Mouse (Mus musculus) heart, embryonic 13.5 days (tissue): Measurements from ENCODE around the gene Pknox2. TPM values are rescaled to one million over a fixed set of nuclear protein-coding genes. Genes with fewer than 3 reads are reported as not detected.
A peak's percentile ranks its signal among the peaks of the same experiment; 100 is the strongest.

Source experiments
- ATAC-seq: fragments of 200-750 bp; cut with Nextera tagmentation; 2 replicates; pipeline ENCODE4 v1.8.0; 2017; ENCODE audit warnings: moderate TSS enrichment; ENCODE audit not compliant: insufficient number of reproducible peaks, low FRiP score, low TSS enrichment; ENCODE audit errors: extremely low read depth
- H3K27ac ChIP-seq: fragments of 300-500 bp; sonication (generic); replicated peaks from 2 replicates; pipeline ENCODE4 v1.5.1; 2015; ENCODE audit warnings: moderate library complexity, mild to moderate bottlenecking, inconsistent platforms
- H3K27me3 ChIP-seq: fragments of 300-500 bp; sonication (generic); replicated peaks from 2 replicates; pipeline ENCODE4 v1.6.1; 2015; ENCODE audit warnings: mild to moderate bottlenecking, inconsistent platforms
- H3K36me3 ChIP-seq: fragments of 300-500 bp; sonication (generic); 2 replicates; pipeline ENCODE4 v1.6.1; 2015; ENCODE audit warnings: mild to moderate bottlenecking, inconsistent platforms
- H3K4me1 ChIP-seq: fragments of 300-500 bp; sonication (generic); 2 replicates; pipeline ENCODE4 v1.6.1; 2015; ENCODE audit warnings: inconsistent platforms
- H3K4me2 ChIP-seq: fragments of 300-500 bp; sonication (generic); 2 replicates; pipeline ENCODE4 v1.6.1; 2015; ENCODE audit warnings: inconsistent platforms, mild to moderate bottlenecking, moderate library complexity
- H3K4me3 ChIP-seq: fragments of 300-500 bp; sonication (generic); 2 replicates; pipeline ENCODE4 v1.5.1; 2015; ENCODE audit warnings: moderate library complexity, mild to moderate bottlenecking, inconsistent platforms
- H3K9ac ChIP-seq: fragments of 300-500 bp; sonication (generic); 2 replicates; pipeline ENCODE4 v1.6.1; 2015; ENCODE audit warnings: inconsistent platforms, mild to moderate bottlenecking, moderate library complexity
- H3K9me3 ChIP-seq: fragments of 300-500 bp; sonication (generic); 2 replicates; pipeline ENCODE4 v1.6.1; 2016; ENCODE audit warnings: inconsistent platforms
- WGBS: fragments of 180-500 bp; shearing (Covaris S2); methylation state at CpG from one replicate; pipeline ENCODE4 v1.1.7; 2015; ENCODE audit warnings: mixed read lengths; 5-methylcytosine and 5-hydroxymethylcytosine counted together
- polyA plus RNA-seq: library from polyadenylated mRNA; unstranded; fragments of >200 nt; fragmentation: Nextera tagmentation; extraction: Ambion mirVana; gene quantifications from 2 replicates; pipeline ENCODE4 v1.2.1, GENCODE M21; 2015

Pknox2 gene
- polyA plus RNA-seq, 1 experiment from 2014 or later = 5.7 TPM

DNA sequence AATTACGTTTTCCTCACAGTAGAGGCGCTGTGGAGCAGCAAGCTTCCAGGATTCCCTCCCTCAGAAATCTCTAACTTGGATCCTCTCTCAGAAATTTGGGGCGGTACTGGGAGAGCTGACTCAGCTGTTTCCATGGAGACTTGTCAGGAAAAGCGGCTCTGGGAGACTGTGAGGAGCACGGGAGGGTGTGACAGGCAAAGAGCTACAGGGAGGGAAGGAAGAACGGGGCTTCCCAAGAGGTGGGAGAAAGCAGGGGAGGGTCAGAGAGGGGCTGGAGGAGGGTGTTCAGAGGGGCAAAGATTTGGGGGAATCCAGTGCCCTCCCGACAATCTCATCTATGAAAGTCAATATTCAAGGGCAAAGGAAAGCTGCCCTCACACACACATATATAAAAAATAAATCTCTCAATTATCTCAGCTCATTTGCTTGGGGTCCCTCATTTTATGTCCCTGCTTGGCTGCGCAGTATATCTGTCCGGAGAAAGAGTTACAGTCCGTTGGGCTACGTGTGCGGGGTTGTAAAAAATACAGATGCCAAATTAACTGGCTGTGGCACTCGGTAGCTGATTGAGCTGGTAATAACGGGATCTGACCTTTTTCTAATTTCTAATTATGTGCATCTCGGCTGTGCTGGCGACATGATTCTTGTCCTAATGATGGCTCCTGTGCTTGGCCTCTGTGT is 213.3 kb downstream of the Pknox2 start:
- Histone ChIP-seq H3K4me1 (peaks cover 3% of the 10 kb centered on the region; the same call in 1 of the 2 replicates), H3K36me3 (0 out of 2 replicates have a peak, but pooled peaks cover 4% of the 10 kb centered on the region), H3K27me3 (0 out of 2 replicates have a peak, but pooled peaks cover 3% of the 10 kb centered on the region), H3K4me3 (no peak overlapping the region), H3K27ac (no peak overlapping the region), H3K9me3 (no peaks in the 10 kb centered on the region), H3K9ac (no peak overlapping the region), H3K4me2 (0 out of 2 replicates have a peak overlapping the region, but pooled peaks have one; percentile 32)
- ATAC-seq = no peak
- 43% methylated on average over 16 of the region's 16 CpGs for WGBS

DNA sequence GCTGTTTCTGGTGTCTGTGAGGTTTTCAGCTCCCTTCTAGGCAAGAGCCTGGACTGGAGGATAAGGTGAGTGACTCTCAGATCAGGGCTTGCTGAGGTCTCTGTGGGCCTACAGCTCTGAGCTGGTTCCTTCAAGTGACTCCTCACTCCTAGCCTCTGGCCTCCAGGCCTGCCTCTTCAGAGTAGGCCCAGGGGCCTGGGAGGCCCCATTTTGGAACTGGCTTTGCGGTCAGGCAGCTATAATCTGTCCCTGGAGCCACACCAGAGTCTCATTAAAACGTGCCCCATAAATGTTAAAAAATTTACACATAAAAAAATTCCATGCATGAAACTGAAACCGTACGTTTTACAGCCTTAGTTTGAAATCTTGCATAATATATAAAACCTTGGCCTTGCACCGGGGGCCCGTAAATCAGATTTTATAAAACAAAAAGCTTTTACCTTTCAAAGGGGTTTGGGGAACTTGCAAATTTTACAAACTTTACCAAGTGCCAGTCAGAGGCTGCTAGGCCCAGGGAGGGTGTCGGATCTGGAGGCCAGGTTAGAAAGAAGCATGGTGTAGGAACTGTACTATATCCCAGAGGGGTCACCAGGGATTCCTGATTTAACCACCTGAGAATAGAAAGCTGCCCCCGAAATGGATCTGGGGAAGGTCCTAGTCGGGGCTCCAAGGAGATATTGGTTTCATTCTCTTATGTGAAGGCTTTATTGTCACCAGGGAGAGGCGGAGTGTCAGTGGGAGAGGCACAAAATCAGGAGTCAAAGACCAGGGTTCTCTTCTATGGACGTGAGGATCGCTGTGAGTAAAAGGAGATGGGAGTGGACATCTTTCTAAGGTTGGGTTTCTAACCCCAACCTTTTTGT is 214.0 kb downstream of the Pknox2 start:
- peaks cover 3% of the 10 kb centered on the region; the same call in 1 of the 2 replicates for H3K4me1 ChIP-seq
- no peak overlapping the region for H3K27ac ChIP-seq
- H3K4me3 ChIP-seq = no peak overlapping the region
- H3K27me3 ChIP-seq = 0 out of 2 replicates have a peak, but pooled peaks cover 3% of the 10 kb centered on the region
- 69% methylated on average over 12 of the region's 12 CpGs for WGBS
- H3K36me3 ChIP-seq = 0 out of 2 replicates have a peak, but pooled peaks cover 4% of the 10 kb centered on the region
- H3K4me2 ChIP-seq = no peak overlapping the region
- no peak for ATAC-seq
- H3K9ac ChIP-seq = no peak overlapping the region
- no peaks in the 10 kb centered on the region for H3K9me3 ChIP-seq

DNA sequence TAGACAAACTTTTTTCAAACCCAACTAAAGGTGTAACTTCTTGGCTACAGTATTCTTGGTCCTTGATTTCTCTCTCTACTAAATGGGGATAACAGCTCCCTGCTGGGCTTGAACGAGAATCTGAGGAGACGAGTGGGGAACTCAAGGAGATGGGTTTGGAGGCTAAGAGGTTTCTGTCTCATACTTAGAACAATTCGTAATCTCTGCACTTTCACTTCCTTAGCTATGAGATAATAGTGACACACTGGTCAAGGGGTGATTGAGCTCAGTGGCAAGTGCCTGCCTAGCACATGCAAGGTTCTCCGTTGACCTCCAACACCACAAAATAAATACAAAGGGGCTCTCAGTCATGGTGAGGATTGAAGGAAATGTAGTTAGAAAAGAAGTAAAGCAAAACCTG is 215.6 kb downstream of the Pknox2 start:
- no peak overlapping the region for H3K27ac ChIP-seq

DNA sequence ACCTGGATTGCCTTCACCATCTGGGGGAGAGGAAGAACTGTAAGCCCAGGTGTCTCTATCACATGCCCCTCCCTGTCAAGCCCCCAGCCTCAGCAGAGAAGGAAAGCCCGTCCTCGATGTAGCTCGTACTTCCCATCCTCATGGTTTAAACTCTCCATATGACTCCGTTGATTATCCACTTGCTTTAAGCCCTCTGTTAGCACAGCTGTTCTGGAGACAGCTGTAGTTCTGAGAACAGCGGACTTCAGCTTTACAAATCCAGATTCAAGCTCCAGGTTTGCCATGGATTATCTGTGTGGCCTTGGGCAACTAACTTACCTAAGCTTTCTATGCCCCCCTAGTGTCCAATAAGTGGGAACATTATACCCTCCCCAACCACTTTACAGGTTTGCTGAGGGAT is 223.5 kb downstream of the Pknox2 start:
- Histone ChIP-seq H3K27me3 (no peaks in the 10 kb centered on the region), H3K9ac (no peak overlapping the region), H3K27ac (no peak overlapping the region), H3K9me3 (no peaks in the 10 kb centered on the region), H3K36me3 (no peaks in the 10 kb centered on the region), H3K4me3 (no peak overlapping the region), H3K4me2 (no peak overlapping the region), H3K4me1 (no peaks in the 10 kb centered on the region)
- WGBS = 82% methylated on average over 5 of the region's 5 CpGs
- ATAC-seq = no peak

More for the DNA sequence above, 215.6 kb downstream of the Pknox2 start:
- no peak overlapping the region for H3K4me3 ChIP-seq
- 56% methylated on average over 4 of the region's 4 CpGs for WGBS
- 0 out of 2 replicates have a peak, but pooled peaks cover 4% of the 10 kb centered on the region for H3K36me3 ChIP-seq
- H3K9me3 ChIP-seq = no peaks in the 10 kb centered on the region
- no peak for ATAC-seq
- no peak overlapping the region for H3K9ac ChIP-seq
- H3K4me1 ChIP-seq = peaks cover 3% of the 10 kb centered on the region; the same call in 1 of the 2 replicates
- H3K27me3 ChIP-seq = 0 out of 2 replicates have a peak, but pooled peaks cover 3% of the 10 kb centered on the region
- H3K4me2 ChIP-seq = no peak overlapping the region

DNA sequence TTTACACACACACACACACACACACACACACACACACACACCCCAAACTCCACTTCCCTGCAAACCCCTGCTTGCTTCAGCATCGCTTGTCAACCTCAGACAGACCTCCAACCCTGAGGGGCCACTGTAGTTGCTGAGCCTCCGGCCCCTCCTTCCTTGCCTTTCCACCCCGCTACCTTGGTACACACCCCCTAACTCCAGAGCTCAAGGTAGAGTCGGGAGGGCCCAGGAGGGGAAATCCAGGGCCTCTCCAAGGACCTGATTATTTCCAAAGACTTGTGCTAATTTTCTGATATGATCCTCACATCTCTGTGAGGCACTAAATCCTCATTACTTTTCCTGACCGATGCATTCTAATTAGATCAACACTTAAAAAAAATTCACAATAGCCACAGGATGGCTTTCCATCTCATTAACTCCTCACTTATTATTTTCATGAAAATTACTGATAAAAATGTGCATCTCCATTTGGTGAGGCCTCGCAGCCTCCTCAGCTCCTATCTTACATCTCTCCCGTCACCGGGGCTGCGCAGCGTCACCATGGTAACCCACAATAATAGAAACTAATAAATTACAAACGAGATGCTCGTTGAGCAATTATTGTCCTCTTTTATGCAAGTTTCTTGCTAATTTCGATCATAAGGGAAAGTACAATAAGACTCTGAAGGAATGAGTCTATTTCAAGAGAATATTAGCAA is 225.3 kb downstream of the Pknox2 start:
- Histone ChIP-seq H3K4me3 (no peak overlapping the region), H3K36me3 (no peaks in the 10 kb centered on the region), H3K9me3 (no peaks in the 10 kb centered on the region), H3K9ac (no peak overlapping the region), H3K27ac (no peak overlapping the region), H3K27me3 (no peaks in the 10 kb centered on the region), H3K4me1 (peaks cover 5% of the 10 kb centered on the region; the same call in 1 of the 2 replicates), H3K4me2 (no peak overlapping the region)
- ATAC-seq = no peak
- WGBS = 71% methylated on average over 13 of the region's 13 CpGs

DNA sequence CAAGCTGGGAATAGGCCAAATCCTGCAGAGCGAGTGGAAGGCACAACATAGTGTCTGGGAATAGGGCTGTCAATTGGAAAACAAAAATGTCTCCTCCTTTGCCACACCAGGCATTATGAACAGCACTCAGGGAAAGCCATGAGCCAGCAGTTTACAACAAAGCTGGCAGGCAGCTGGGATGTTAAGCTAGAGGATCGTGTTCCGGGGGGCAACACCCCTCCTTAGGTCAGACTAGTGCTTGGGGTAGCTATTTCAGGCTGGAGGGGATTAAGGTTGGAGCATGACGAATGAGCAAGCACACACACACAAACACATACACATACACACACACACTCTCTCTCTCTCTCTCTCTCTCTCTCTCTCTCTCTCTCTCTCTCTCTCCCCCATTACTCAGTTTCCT is 227.7 kb downstream of the Pknox2 start:
- Histone ChIP-seq H3K27ac (no peak overlapping the region), H3K4me3 (no peak overlapping the region), H3K9ac (no peak overlapping the region), H3K4me2 (no peak overlapping the region), H3K27me3 (no peaks in the 10 kb centered on the region), H3K36me3 (no peaks in the 10 kb centered on the region), H3K4me1 (peaks cover 9% of the 10 kb centered on the region), H3K9me3 (no peaks in the 10 kb centered on the region)
- WGBS = 70% methylated on average over 4 of the region's 4 CpGs
- ATAC-seq = no peak

DNA sequence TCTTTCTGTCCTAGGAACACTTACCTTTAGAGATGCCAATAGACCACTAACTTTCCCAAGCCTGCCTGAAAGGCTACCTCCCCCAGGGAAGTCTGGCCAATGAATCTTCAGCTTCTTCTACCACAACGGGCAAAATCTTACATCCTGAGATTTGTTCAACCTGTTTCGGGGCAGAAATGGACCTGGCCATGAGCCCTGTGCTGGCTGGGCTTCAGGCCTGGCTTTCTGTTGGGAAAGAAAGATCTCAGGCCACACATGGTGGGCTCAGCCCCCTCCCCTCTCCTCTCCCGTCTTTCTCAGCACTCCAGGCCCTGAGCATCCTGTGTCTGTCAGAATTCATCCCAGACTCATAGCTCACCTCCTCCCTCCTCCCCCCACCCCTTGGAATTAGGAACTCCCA is 228.6 kb downstream of the Pknox2 start:
- no peak for ATAC-seq
- H3K4me2 ChIP-seq = no peak overlapping the region
- H3K9me3 ChIP-seq = no peaks in the 10 kb centered on the region
- H3K27me3 ChIP-seq = no peaks in the 10 kb centered on the region
- H3K36me3 ChIP-seq = no peaks in the 10 kb centered on the region
- peaks cover 9% of the 10 kb centered on the region for H3K4me1 ChIP-seq
- 57% methylated on average over 3 of the region's 3 CpGs for WGBS
- H3K9ac ChIP-seq = no peak overlapping the region
- no peak overlapping the region for H3K27ac ChIP-seq
- no peak overlapping the region for H3K4me3 ChIP-seq

DNA sequence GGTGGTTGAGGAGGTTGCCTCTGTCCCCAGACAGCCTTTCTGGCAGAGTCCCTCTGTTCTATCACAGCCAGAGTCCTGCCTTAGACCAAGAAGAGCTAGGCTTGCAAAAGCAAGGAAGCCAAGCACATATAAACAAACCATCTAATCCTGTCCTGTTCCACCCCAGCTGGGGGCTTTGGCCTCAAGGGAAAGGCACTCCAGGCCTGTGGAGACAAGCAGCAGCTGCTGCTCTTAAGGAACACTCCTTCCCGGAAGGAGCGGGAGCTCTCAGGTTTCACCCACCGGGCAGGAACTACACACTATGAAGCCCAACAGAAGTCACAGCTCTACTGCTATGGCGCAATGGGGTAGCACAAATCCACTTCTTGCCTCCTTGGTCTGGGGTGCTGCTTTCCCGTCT is 230.3 kb downstream of the Pknox2 start:
- Histone ChIP-seq H3K4me2 (peak overlapping the region; percentile 55), H3K27ac (0 out of 2 replicates have a peak overlapping the region, but pooled peaks have one; percentile 18), H3K9ac (no peak overlapping the region), H3K4me3 (no peak overlapping the region), H3K4me1 (peaks cover 9% of the 10 kb centered on the region), H3K9me3 (no peaks in the 10 kb centered on the region), H3K27me3 (no peaks in the 10 kb centered on the region), H3K36me3 (no peaks in the 10 kb centered on the region)
- 32% methylated on average over 5 of the region's 5 CpGs for WGBS
- no peak for ATAC-seq

DNA sequence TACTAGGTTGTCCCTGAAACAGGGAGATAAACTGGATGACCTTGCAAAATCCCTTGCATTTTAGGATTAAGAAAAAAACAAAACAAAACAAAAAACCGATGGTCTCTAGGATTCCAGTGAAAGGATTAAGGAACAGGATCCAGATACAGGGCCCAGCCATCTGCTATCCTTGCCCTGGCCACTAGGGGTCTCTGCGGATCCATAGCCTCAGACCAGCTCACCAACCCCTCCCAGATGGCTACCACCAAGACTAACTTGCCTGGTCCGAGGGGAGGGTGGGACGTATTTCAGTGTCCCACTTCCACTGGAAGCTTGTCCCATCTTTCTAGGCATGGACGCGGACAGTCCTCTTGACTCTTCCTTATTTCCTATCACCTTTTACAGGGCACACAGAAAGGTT is 230.8 kb downstream of the Pknox2 start:
- Histone ChIP-seq H3K4me3 (no peak overlapping the region), H3K27ac (no peak overlapping the region), H3K4me2 (peak overlapping the region; percentile 55), H3K9ac (no peak overlapping the region), H3K9me3 (no peaks in the 10 kb centered on the region), H3K4me1 (peaks cover 9% of the 10 kb centered on the region), H3K27me3 (no peaks in the 10 kb centered on the region), H3K36me3 (no peaks in the 10 kb centered on the region)
- ATAC-seq = no peak
- 2% methylated on average over 6 of the region's 6 CpGs for WGBS

DNA sequence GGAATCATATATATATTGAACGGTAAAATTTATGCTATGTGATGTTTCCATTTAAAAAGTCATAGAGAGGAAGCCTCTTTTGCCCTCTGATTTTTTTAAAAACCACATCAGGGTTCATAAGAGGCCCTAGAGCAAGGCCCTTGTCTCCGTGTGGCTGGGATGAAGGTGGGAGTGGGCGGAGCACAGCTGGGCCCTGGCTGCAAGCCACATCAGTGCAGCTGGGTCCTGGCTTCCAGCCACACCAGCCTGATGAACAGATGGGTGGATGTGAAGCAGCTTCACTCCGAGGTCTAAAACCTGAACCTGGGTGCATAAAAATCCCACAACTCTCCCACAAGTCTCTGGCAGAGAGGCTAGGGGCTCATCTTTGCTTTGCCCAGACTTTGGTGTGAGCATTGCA is 241.8 kb downstream of the Pknox2 start:
- Histone ChIP-seq H3K4me3 (no peak overlapping the region), H3K4me2 (no peak overlapping the region), H3K27me3 (no peaks in the 10 kb centered on the region), H3K9ac (no peak overlapping the region), H3K9me3 (no peaks in the 10 kb centered on the region), H3K36me3 (no peaks in the 10 kb centered on the region), H3K4me1 (peaks cover 10% of the 10 kb centered on the region), H3K27ac (no peak overlapping the region)
- ATAC-seq = no peak
- WGBS = 56% methylated on average over 4 of the region's 4 CpGs

DNA sequence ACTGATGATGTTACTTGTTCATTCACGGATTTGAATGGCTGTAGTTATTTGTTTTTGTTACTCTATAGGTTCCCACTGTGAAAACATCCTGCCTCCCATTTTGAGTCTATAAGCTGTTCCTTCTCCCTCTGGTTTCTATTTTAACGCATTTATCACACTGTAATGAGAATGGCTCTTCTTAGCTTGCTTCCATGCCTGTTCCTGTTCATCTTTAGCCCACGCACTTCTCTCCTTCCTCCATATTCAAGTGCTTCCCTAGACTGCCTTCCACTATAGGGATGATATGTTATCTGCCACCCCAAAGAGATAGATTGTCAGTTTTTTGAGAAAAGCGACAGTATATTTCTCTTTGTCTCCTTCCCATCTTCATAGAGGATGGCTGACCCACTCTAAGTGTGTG is 246.7 kb downstream of the Pknox2 start:
- peaks cover 2% of the 10 kb centered on the region; the same call in 1 of the 2 replicates for H3K4me1 ChIP-seq
- H3K9me3 ChIP-seq = no peaks in the 10 kb centered on the region
- no peaks in the 10 kb centered on the region for H3K27me3 ChIP-seq
- no peak overlapping the region for H3K27ac ChIP-seq
- no peak overlapping the region for H3K9ac ChIP-seq
- H3K36me3 ChIP-seq = no peaks in the 10 kb centered on the region
- no peak overlapping the region for H3K4me2 ChIP-seq
- H3K4me3 ChIP-seq = no peak overlapping the region
- 71% methylated on average over 4 of the region's 4 CpGs for WGBS
- no peak for ATAC-seq
